Mouse (Mus musculus): ENCODE results near the gene Mgat3. TPM values are rescaled to one million over a fixed set of nuclear protein-coding genes. Genes with fewer than 3 reads are reported as not detected.

Gene Mgat3
- polyA plus RNA-seq, 1 experiment from 2014 or later = 3.0 TPM

- Histone ChIP-seq H3K4me1 (ENCODE audit: insufficient read depth, low read depth, low read length) (peaks cover 3% of the 10 kb centered on the region; the same call in 1 of the 2 replicates), H3K27ac (ENCODE audit: low read length) (peak overlapping the region; percentile 91), H3K36me3 (ENCODE audit: insufficient read depth, low read length) (no peaks in the 10 kb centered on the region), H3K27me3 (replicated peaks; ENCODE audit: insufficient read depth, low read length) (no peaks in the 10 kb centered on the region), H3K9me3 (ENCODE audit: low read length) (no peaks in the 10 kb centered on the region), H3K9ac (replicated peaks; ENCODE audit: low read depth) (no peak overlapping the region), H3K4me2 (replicated peaks; ENCODE audit: low read depth, low read length) (no peak overlapping the region), H3K4me3 (ENCODE audit: low read depth, low read length) (no peak overlapping the region)
- ATAC-seq (no peak), DNase-seq (ENCODE audit: low spot score) (no peak)
- WGBS = 91% methylated on average over 4 of the region's 4 CpGs
- TF ChIP-seq CTCF (IDR thresholded peaks at IDR 0.05) (no peak), EP300 (IDR thresholded peaks at IDR 0.05) (no peak)
These were observed 12.8 kb upstream of the Mgat3 start for GRCm38 (mm10) chr15:80160726-80161125.

- H3K27me3 ChIP-seq (replicated peaks; ENCODE audit: insufficient read depth, low read length) = no peaks in the 10 kb centered on the region
- no peak overlapping the region for H3K9ac ChIP-seq (replicated peaks; ENCODE audit: low read depth)
- peak overlapping the region; percentile 2; the same call in 1 of the 2 replicates for H3K27ac ChIP-seq (ENCODE audit: low read length)
- H3K9me3 ChIP-seq (ENCODE audit: low read length) = no peaks in the 10 kb centered on the region
- H3K4me1 ChIP-seq (ENCODE audit: insufficient read depth, low read depth, low read length) = peaks cover 3% of the 10 kb centered on the region; the same call in 1 of the 2 replicates
- WGBS = 88% methylated on average over 3 of the region's 3 CpGs
- TF ChIP-seq CTCF (IDR thresholded peaks at IDR 0.05) (no peak), EP300 (IDR thresholded peaks at IDR 0.05) (no peak)
- ATAC-seq (no peak), DNase-seq (ENCODE audit: low spot score) (no peak)
- H3K36me3 ChIP-seq (ENCODE audit: insufficient read depth, low read length) = no peaks in the 10 kb centered on the region
- H3K4me2 ChIP-seq (replicated peaks; ENCODE audit: low read depth, low read length) = no peak overlapping the region
- H3K4me3 ChIP-seq (ENCODE audit: low read depth, low read length) = no peak overlapping the region
These were observed 12.3 kb upstream of the Mgat3 start for GRCm38 (mm10) chr15:80161199-80161598.

- no peak overlapping the region for H3K27ac ChIP-seq (ENCODE audit: low read length)
- no peak for ATAC-seq
- no peaks in the 10 kb centered on the region for H3K36me3 ChIP-seq (ENCODE audit: insufficient read depth, low read length)
- no peak for DNase-seq (ENCODE audit: low spot score)
- TF ChIP-seq EP300 (IDR thresholded peaks at IDR 0.05) = no peak
- no peak for TF ChIP-seq CTCF (IDR thresholded peaks at IDR 0.05)
- no peak overlapping the region for H3K4me2 ChIP-seq (replicated peaks; ENCODE audit: low read depth, low read length)
- H3K4me1 ChIP-seq (ENCODE audit: insufficient read depth, low read depth, low read length) = peaks cover under 1% of the 10 kb centered on the region; the same call in 1 of the 2 replicates
- no peak overlapping the region for H3K4me3 ChIP-seq (ENCODE audit: low read depth, low read length)
- no peaks in the 10 kb centered on the region for H3K9me3 ChIP-seq (ENCODE audit: low read length)
- no peaks in the 10 kb centered on the region for H3K27me3 ChIP-seq (replicated peaks; ENCODE audit: insufficient read depth, low read length)
- no peak overlapping the region for H3K9ac ChIP-seq (replicated peaks; ENCODE audit: low read depth)
- WGBS = 76% methylated on average over 4 of the region's 4 CpGs
These were observed 11.0 kb upstream of the Mgat3 start for GRCm38 (mm10) chr15:80162401-80162964.

GRCm38 (mm10) chr15:80163274-80163673 is 10.2 kb upstream of the Mgat3 start:
- ATAC-seq (no peak), DNase-seq (ENCODE audit: low spot score) (no peak)
- H3K4me2 ChIP-seq (replicated peaks; ENCODE audit: low read depth, low read length) = no peak overlapping the region
- no peaks in the 10 kb centered on the region for H3K36me3 ChIP-seq (ENCODE audit: insufficient read depth, low read length)
- no peak overlapping the region for H3K27ac ChIP-seq (ENCODE audit: low read length)
- H3K9me3 ChIP-seq (ENCODE audit: low read length) = no peaks in the 10 kb centered on the region
- no peaks in the 10 kb centered on the region for H3K27me3 ChIP-seq (replicated peaks; ENCODE audit: insufficient read depth, low read length)
- no peak overlapping the region for H3K4me3 ChIP-seq (ENCODE audit: low read depth, low read length)
- TF ChIP-seq CTCF (IDR thresholded peaks at IDR 0.05) = 0 out of 2 replicates have a peak, but pooled peaks have one; percentile 4
- no peak for TF ChIP-seq EP300 (IDR thresholded peaks at IDR 0.05)
- no peak overlapping the region for H3K9ac ChIP-seq (replicated peaks; ENCODE audit: low read depth)
- 73% methylated on average over 11 of the region's 11 CpGs for WGBS
- H3K4me1 ChIP-seq (ENCODE audit: insufficient read depth, low read depth, low read length) = no peaks in the 10 kb centered on the region; the same call in 1 of the 2 replicates

GRCm38 (mm10) chr15:80163716-80164115 is 9.8 kb upstream of the Mgat3 start:
- ATAC-seq (no peak), DNase-seq (ENCODE audit: low spot score) (no peak)
- Histone ChIP-seq H3K9ac (replicated peaks; ENCODE audit: low read depth) (no peak overlapping the region), H3K4me3 (ENCODE audit: low read depth, low read length) (no peak overlapping the region), H3K4me1 (ENCODE audit: insufficient read depth, low read depth, low read length) (no peaks in the 10 kb centered on the region; the same call in 1 of the 2 replicates), H3K9me3 (ENCODE audit: low read length) (no peaks in the 10 kb centered on the region), H3K36me3 (ENCODE audit: insufficient read depth, low read length) (no peaks in the 10 kb centered on the region), H3K27me3 (replicated peaks; ENCODE audit: insufficient read depth, low read length) (no peaks in the 10 kb centered on the region), H3K27ac (ENCODE audit: low read length) (no peak overlapping the region), H3K4me2 (replicated peaks; ENCODE audit: low read depth, low read length) (no peak overlapping the region)
- 87% methylated on average over 4 of the region's 4 CpGs for WGBS
- TF ChIP-seq CTCF (IDR thresholded peaks at IDR 0.05) (no peak), EP300 (IDR thresholded peaks at IDR 0.05) (no peak)

- WGBS = 45% methylated on average over 5 of the region's 5 CpGs
- H3K9me3 ChIP-seq (ENCODE audit: low read length) = no peaks in the 10 kb centered on the region
- H3K4me2 ChIP-seq (replicated peaks; ENCODE audit: low read depth, low read length) = no peak overlapping the region
- H3K4me3 ChIP-seq (ENCODE audit: low read depth, low read length) = no peak overlapping the region
- no peak overlapping the region for H3K9ac ChIP-seq (replicated peaks; ENCODE audit: low read depth)
- no peaks in the 10 kb centered on the region for H3K4me1 ChIP-seq (ENCODE audit: insufficient read depth, low read depth, low read length)
- no peaks in the 10 kb centered on the region for H3K36me3 ChIP-seq (ENCODE audit: insufficient read depth, low read length)
- TF ChIP-seq CTCF (IDR thresholded peaks at IDR 0.05) = no peak
- TF ChIP-seq EP300 (IDR thresholded peaks at IDR 0.05) = no peak
- ATAC-seq (no peak), DNase-seq (ENCODE audit: low spot score) (no peak)
- no peaks in the 10 kb centered on the region for H3K27me3 ChIP-seq (replicated peaks; ENCODE audit: insufficient read depth, low read length)
- H3K27ac ChIP-seq (ENCODE audit: low read length) = no peak overlapping the region
These were observed 8.1 kb upstream of the Mgat3 start for GRCm38 (mm10) chr15:80165396-80165795.
